Mouse (Mus musculus): ENCODE results near the gene Mis18bp1.

DNA sequence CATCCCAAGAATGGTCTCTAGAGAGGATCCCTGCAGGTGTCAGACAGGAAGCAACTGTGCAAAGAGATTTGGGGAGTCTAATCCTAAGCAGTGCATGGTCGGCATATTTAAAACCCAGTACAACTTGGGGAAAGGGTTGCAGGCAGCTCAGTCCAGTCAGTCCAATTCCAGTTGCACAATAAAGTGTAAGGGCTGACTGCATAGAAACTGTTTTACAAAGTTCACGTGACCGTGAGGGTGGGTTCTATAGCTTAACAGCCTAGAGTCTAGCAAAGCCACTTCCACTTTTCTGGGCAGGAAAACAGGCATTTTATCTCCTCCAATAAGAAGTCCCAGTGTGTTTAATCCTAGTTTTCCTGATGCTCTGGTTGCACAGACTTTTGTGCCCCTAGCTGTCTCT is 60.9 kb downstream of the Mis18bp1 start:
- TF ChIP-seq CEBPB (IDR thresholded peaks at IDR 0.05; ENCODE audit: low read depth), result no peak
- TF ChIP-seq CTCF (IDR thresholded peaks at IDR 0.05; ENCODE audit: control insufficient read depth, insufficient read depth, insufficient read length), result no peak
- TF ChIP-seq MYOG (IDR thresholded peaks at IDR 0.05; ENCODE audit: control insufficient read depth, extremely low read depth, insufficient read length), result no peak
- TF ChIP-seq USF1 (IDR thresholded peaks at IDR 0.05; ENCODE audit: low read depth), result no peak
- TF ChIP-seq MYOD1 (IDR thresholded peaks at IDR 0.05; ENCODE audit: control insufficient read depth, insufficient read length, low read depth), result no peak
